Mouse (Mus musculus) monocyte, adult 5-6 weeks (primary cell): Measurements from ENCODE around the gene Ywhab. TPM values are rescaled to one million over a fixed set of nuclear protein-coding genes. Genes with fewer than 3 reads are reported as not detected.

ENCODE experiments used
- ATAC-seq: fragments of 153-309, 156-312 bp; replicated peaks from 2 replicates; pipeline ENCODE4 v1.8.0; 2017; ENCODE audit warnings: mild to moderate bottlenecking; ENCODE audit not compliant: low TSS enrichment, insufficient number of reproducible peaks, severe bottlenecking, poor library complexity, low FRiP score
- total RNA-seq: library from RNA; stranded (forward); fragments of 200-1000, 200-491, 200-594 nt; gene quantifications from 3 replicates; pipeline ENCODE4 v1.2.3, GENCODE M21; 2017

Ywhab gene
- total RNA-seq, 1 experiment from 2014 or later = 67.5 TPM

DNA sequence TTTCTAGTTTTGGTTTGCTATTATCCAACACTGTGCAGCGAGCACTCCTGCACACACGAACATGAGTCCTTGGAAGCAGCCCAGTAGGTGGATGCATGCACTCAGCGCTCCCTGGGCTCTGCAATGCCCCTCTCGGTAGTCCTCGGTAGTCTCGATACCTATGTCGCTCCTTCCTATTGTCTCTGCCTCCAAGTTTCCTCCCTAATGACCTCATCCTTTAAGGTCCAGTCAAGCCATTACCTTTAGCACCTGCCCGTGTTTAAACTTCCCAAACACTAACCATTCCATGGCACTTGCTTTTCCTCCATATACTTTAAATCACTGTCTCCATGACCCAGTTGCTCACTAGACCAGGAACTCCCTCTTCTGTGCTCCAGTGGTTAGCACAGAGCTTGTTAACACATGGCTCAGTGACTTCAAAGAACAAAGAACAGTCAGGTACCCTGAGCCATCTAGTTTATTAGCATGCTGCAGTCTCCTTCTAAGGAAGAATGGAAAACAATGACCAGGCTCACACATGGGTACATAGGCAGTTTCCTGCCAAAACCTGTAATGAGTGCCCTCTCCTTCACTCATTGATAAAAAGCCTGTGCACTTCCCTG is 65.0 kb downstream of the Ywhab start:
- ATAC-seq = no peak

Other genes starting within 250 kb of the Ywhab start
- 2.3 to 4.2 TPM (median 3.8 TPM) in 3 replicates for gene Ada, start 244.7 kb upstream of the Ywhab start, total RNA-seq
- gene Ccn5, start 174.1 kb upstream of the Ywhab start, total RNA-seq = not detected in 3 replicates
- gene Kcnk15, start 141.3 kb upstream of the Ywhab start, total RNA-seq = not detected in 3 replicates
- not detected in 3 replicates for gene Rims4, start 76.3 kb upstream of the Ywhab start, total RNA-seq
- 1.9 to 3.5 TPM in 2 of 3 replicates, not detected in the other for gene Pabpc1l, start 30.5 kb downstream of the Ywhab start, total RNA-seq
- gene Stk4, start 75.4 kb downstream of the Ywhab start, total RNA-seq = 304 to 378 TPM (median 341 TPM) in 3 replicates
- gene Tomm34, start 76.2 kb downstream of the Ywhab start, total RNA-seq = 38.3 to 59.3 TPM (median 43.2 TPM) in 3 replicates
- not detected in 3 replicates for gene Kcns1, start 176.2 kb downstream of the Ywhab start, total RNA-seq
- gene Wfdc5, start 187.8 kb downstream of the Ywhab start, total RNA-seq = not detected in 3 replicates
- gene Wfdc12, start 195.6 kb downstream of the Ywhab start, total RNA-seq = not detected in 3 replicates
- not detected in 3 replicates for gene Wfdc15a, start 205.2 kb downstream of the Ywhab start, total RNA-seq
- gene Wfdc15b, start 226.7 kb downstream of the Ywhab start, total RNA-seq = not detected in 3 replicates
- gene Svs2, start 243.5 kb downstream of the Ywhab start, total RNA-seq = 1.1 to 1.6 TPM in 2 of 3 replicates, not detected in the other